Comparison of ENCODE assay signal across 8 mouse cellular contexts in the genomic region with DNA sequence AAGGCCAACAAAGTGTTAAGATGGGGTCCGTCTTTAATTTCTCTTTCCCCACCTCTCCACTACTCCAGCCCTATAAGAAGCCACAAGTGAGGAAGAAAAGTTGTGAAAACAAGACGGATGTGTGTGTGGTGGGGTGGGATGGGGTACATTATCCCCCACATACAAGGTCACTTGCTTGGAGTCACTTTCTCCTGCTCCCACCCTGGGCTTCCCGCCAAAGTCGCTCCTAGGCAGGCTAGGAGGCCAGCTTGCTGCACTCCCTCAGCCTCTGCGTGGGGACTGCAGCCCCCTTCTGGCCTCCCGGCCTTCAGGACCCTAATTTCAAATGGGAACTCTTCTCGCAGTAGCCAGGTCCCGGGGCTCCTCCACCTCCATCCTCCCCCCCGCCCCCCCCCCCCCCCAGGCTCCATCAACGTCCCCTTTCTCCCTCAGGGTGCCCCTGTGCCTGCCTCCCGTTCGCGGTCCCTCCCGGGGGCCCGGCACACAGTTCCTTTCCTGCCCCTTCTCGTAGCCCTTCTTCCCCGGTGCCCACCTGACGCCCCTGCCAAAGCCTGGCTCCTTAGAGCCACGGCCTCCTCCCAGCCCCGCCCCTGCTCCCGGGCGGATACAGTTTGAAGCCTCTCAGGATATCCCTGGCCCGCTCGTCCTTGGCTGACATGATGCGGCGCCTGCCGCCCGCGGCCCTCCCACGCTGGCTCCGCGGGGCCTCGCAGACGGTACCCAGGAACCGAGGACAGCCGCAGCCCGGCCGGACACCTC. TPM values are rescaled to one million over a fixed set of nuclear protein-coding genes. Genes with fewer than 3 reads are reported as not detected.
DNase-seq lines count a peak whose midpoint lies in the region; ATAC-seq and TF ChIP-seq lines count a peak whose summit lies in the region.

No protein-coding gene starts in this region.

- H3K4me3 ChIP-seq in neural tube, embryonic 11.5 days (ENCODE audit: low read depth, low read length): peak overlapping the region; percentile 71
- H3K4me3 ChIP-seq in embryonic facial prominence, embryonic 14.5 days (ENCODE audit: low read depth, low read length): peak overlapping the region; percentile 85
- H3K4me3 ChIP-seq in hindbrain, embryonic 15.5 days: peak overlapping the region; percentile 92
- peak overlapping the region; percentile 90 for H3K4me3 ChIP-seq in liver, embryonic 13.5 days (replicated peaks)
- H3K4me3 ChIP-seq in myocyte: peak overlapping the region; percentile 37

- no peak for TF ChIP-seq POLR2A in myocyte (IDR thresholded peaks at IDR 0.05; ENCODE audit: insufficient read length, low read depth)

- peak; percentile 83 for ATAC-seq in neural tube, embryonic 11.5 days (ENCODE audit: insufficient read depth, low FRiP score, low TSS enrichment)
- peak; percentile 81 for ATAC-seq in embryonic facial prominence, embryonic 14.5 days (ENCODE audit: low read depth)
- ATAC-seq in hindbrain, embryonic 15.5 days (ENCODE audit: low FRiP score, low read depth): peak; percentile 82
- ATAC-seq in liver, embryonic 13.5 days (ENCODE audit: low read depth): peak; percentile 71

- peak overlapping the region; percentile 73 for H3ac ChIP-seq in myocyte (ENCODE audit: control insufficient read depth, insufficient read length)

- 0 out of 2 replicates have a peak, but pooled peaks cover 2% of the 10 kb centered on the region for H3K4me1 ChIP-seq in neural tube, embryonic 11.5 days (ENCODE audit: control insufficient read depth, insufficient read depth, low read length)
- H3K4me1 ChIP-seq in embryonic facial prominence, embryonic 14.5 days (ENCODE audit: control insufficient read depth, insufficient read depth, low read length): peaks cover 10% of the 10 kb centered on the region
- peaks cover 15% of the 10 kb centered on the region for H3K4me1 ChIP-seq in hindbrain, embryonic 15.5 days (replicated peaks)
- peaks cover 27% of the 10 kb centered on the region for H3K4me1 ChIP-seq in liver, embryonic 13.5 days (replicated peaks)

- 3% methylated on average over 27 of the region's 38 CpGs for WGBS in neural tube, embryonic 11.5 days
- WGBS in embryonic facial prominence, embryonic 14.5 days: 1% methylated on average over 27 of the region's 38 CpGs
- 1% methylated on average over 36 of the region's 38 CpGs for WGBS in hindbrain, embryonic 15.5 days
- WGBS in liver, embryonic 13.5 days (ENCODE audit: insufficient replicate concordance): 2% methylated on average over 35 of the region's 38 CpGs

- no peaks in the 10 kb centered on the region for H3K27me3 ChIP-seq in neural tube, embryonic 11.5 days (ENCODE audit: control insufficient read depth, insufficient read depth, low read length)
- H3K27me3 ChIP-seq in embryonic facial prominence, embryonic 14.5 days (replicated peaks; ENCODE audit: control insufficient read depth, insufficient read depth, low read length): no peaks in the 10 kb centered on the region
- no peaks in the 10 kb centered on the region for H3K27me3 ChIP-seq in hindbrain, embryonic 15.5 days
- no peaks in the 10 kb centered on the region for H3K27me3 ChIP-seq in liver, embryonic 13.5 days
- no peaks in the 10 kb centered on the region for H3K27me3 ChIP-seq in myocyte (ENCODE audit: control insufficient read depth, insufficient read depth, insufficient read length)

- peak overlapping the region; percentile 77 for H3K9ac ChIP-seq in neural tube, embryonic 11.5 days (ENCODE audit: low read length)
- peak overlapping the region; percentile 82 for H3K9ac ChIP-seq in embryonic facial prominence, embryonic 14.5 days (ENCODE audit: low read depth, low read length)
- H3K9ac ChIP-seq in hindbrain, embryonic 15.5 days: peak overlapping the region; percentile 86
- H3K9ac ChIP-seq in liver, embryonic 13.5 days: peak overlapping the region; percentile 93

- peaks cover 16% of the 10 kb centered on the region for H3K79me2 ChIP-seq in myocyte (ENCODE audit: control insufficient read depth, insufficient read depth)

- peak; percentile 19 for DNase-seq in neural tube, embryonic 11.5 days (ENCODE audit: low spot score)
- no peak for DNase-seq in neural tube, embryonic 10.5 days (ENCODE audit: extremely low spot score, low spot score)
- DNase-seq in adrenal gland, adult 2 months: peak; percentile 15
- DNase-seq in embryonic facial prominence, embryonic 14.5 days (ENCODE audit: low spot score): peak; percentile 30
- no peak for DNase-seq in liver, embryonic 13.5 days
- DNase-seq in right cerebral cortex, adult 18-20 months: no peak

- H3K36me3 ChIP-seq in neural tube, embryonic 11.5 days (ENCODE audit: control insufficient read depth, insufficient read depth, low read length): no peaks in the 10 kb centered on the region
- no peaks in the 10 kb centered on the region for H3K36me3 ChIP-seq in embryonic facial prominence, embryonic 14.5 days (ENCODE audit: control insufficient read depth, insufficient read depth, low read length)
- H3K36me3 ChIP-seq in hindbrain, embryonic 15.5 days: no peaks in the 10 kb centered on the region
- 0 out of 2 replicates have a peak, but pooled peaks cover 5% of the 10 kb centered on the region for H3K36me3 ChIP-seq in liver, embryonic 13.5 days
- peaks cover 4% of the 10 kb centered on the region for H3K36me3 ChIP-seq in myocyte (ENCODE audit: control insufficient read depth, insufficient read depth)

- H3K4me2 ChIP-seq in neural tube, embryonic 11.5 days (ENCODE audit: low read depth): peak overlapping the region; percentile 73
- peak overlapping the region; percentile 87 for H3K4me2 ChIP-seq in embryonic facial prominence, embryonic 14.5 days (ENCODE audit: low read depth, low read length)
- peak overlapping the region; percentile 88 for H3K4me2 ChIP-seq in hindbrain, embryonic 15.5 days
- peak overlapping the region; percentile 90 for H3K4me2 ChIP-seq in liver, embryonic 13.5 days
- H3K4me2 ChIP-seq in myocyte (ENCODE audit: low read depth): peak overlapping the region; percentile 83

- no peaks in the 10 kb centered on the region for H3K9me3 ChIP-seq in neural tube, embryonic 11.5 days (ENCODE audit: control insufficient read depth, low read length)
- H3K9me3 ChIP-seq in embryonic facial prominence, embryonic 14.5 days (ENCODE audit: control insufficient read depth, low read length): no peaks in the 10 kb centered on the region
- no peaks in the 10 kb centered on the region for H3K9me3 ChIP-seq in hindbrain, embryonic 15.5 days
- H3K9me3 ChIP-seq in liver, embryonic 13.5 days (replicated peaks): no peaks in the 10 kb centered on the region

- H3K27ac ChIP-seq in neural tube, embryonic 11.5 days (ENCODE audit: low read depth, low read length): 0 out of 2 replicates have a peak overlapping the region, but pooled peaks have one; percentile 35
- peak overlapping the region; percentile 44; the same call in 1 of the 2 replicates for H3K27ac ChIP-seq in embryonic facial prominence, embryonic 14.5 days (replicated peaks; ENCODE audit: low read depth, low read length)
- peak overlapping the region; percentile 82 for H3K27ac ChIP-seq in hindbrain, embryonic 15.5 days (replicated peaks)
- H3K27ac ChIP-seq in liver, embryonic 13.5 days: peak overlapping the region; percentile 66

TF ChIP-seq in myocyte, 11 proteins besides CTCF, POLR2A, EP300 and RAD21:
- TF ChIP-seq MAX (IDR thresholded peaks at IDR 0.05; ENCODE audit: low read depth) (no peak), POLR2AphosphoS2 (IDR thresholded peaks at IDR 0.05; ENCODE audit: insufficient read length, low read depth) (no peak), CEBPB (IDR thresholded peaks at IDR 0.05; ENCODE audit: insufficient read depth, poor library complexity, severe bottlenecking) (no peak), MYOD1 (IDR thresholded peaks at IDR 0.05; ENCODE audit: control insufficient read depth in 1 of 3, insufficient read length in 2 of 3, low read depth in 2 of 3) (no peak), USF1 (IDR thresholded peaks at IDR 0.05; ENCODE audit: low read depth) (no peak), TCF3 (IDR thresholded peaks at IDR 0.05; ENCODE audit: insufficient read length, low read depth) (no peak), TCF12 (IDR thresholded peaks at IDR 0.05; ENCODE audit: insufficient read depth, poor library complexity, severe bottlenecking) (no peak)

RNA-seq across cellular contexts. Expression of a gene that starts 0.6 kb away (rescaled TPM):
- 77.9 and 83.2 TPM in 2 replicates for polyA plus RNA-seq in neural tube, embryonic 11.5 days (2014; fragmentation: Nextera tagmentation; extraction: Ambion mirVana)
- 10 to 100 TPM; 29.3 to 39.5 TPM for total RNA-seq in adrenal gland, adult 2 months (2021)
- polyA plus RNA-seq in adrenal gland, adult 2 months (2012; rRNA removed): 10.2 and 12.8 TPM in 2 replicates
- polyA plus RNA-seq in embryonic facial prominence, embryonic 14.5 days (2014; fragmentation: Nextera tagmentation; extraction: Ambion mirVana): 55.8 and 59.2 TPM in 2 replicates
- 115 and 122 TPM in 2 replicates for polyA plus RNA-seq in hindbrain, embryonic 15.5 days (2015; fragmentation: Nextera tagmentation; extraction: Ambion mirVana)
- polyA plus RNA-seq in liver, embryonic 13.5 days (2015; fragmentation: Nextera tagmentation; extraction: Ambion mirVana): 31.5 and 35.7 TPM in 2 replicates
- 50.0 TPM for polyA plus RNA-seq in myocyte (2012; fragmentation: generic; extraction: Trizol)

RNA-seq across cellular contexts. Expression of a gene that starts 0.8 kb away (rescaled TPM):
- 63.7 and 65.4 TPM in 2 replicates for polyA plus RNA-seq in neural tube, embryonic 11.5 days (2014; fragmentation: Nextera tagmentation; extraction: Ambion mirVana)
- 10 to 100 TPM in 1 of 2 experiments, 1 to 10 TPM in 1; 9.8 to 10.2 TPM for total RNA-seq in adrenal gland, adult 2 months (2021)
- polyA plus RNA-seq in adrenal gland, adult 2 months (2012; rRNA removed): 15.8 and 18.0 TPM in 2 replicates
- polyA plus RNA-seq in embryonic facial prominence, embryonic 14.5 days (2014; fragmentation: Nextera tagmentation; extraction: Ambion mirVana): 31.3 and 34.9 TPM in 2 replicates
- 56.5 and 63.9 TPM in 2 replicates for polyA plus RNA-seq in hindbrain, embryonic 15.5 days (2015; fragmentation: Nextera tagmentation; extraction: Ambion mirVana)
- polyA plus RNA-seq in liver, embryonic 13.5 days (2015; fragmentation: Nextera tagmentation; extraction: Ambion mirVana): 16.7 and 18.5 TPM in 2 replicates
- polyA plus RNA-seq in myocyte (2012; fragmentation: generic; extraction: Trizol): 20.4 TPM

RNA-seq across cellular contexts. Expression of a gene that starts 55.3 kb away (rescaled TPM):
- polyA plus RNA-seq in neural tube, embryonic 11.5 days (2014; fragmentation: Nextera tagmentation; extraction: Ambion mirVana): 2,926 and 3,268 TPM in 2 replicates
- 100 to 1,000 TPM; 538 to 582 TPM for total RNA-seq in adrenal gland, adult 2 months (2021)
- 728 and 947 TPM in 2 replicates for polyA plus RNA-seq in adrenal gland, adult 2 months (2012; rRNA removed)
- 1,814 and 2,055 TPM in 2 replicates for polyA plus RNA-seq in embryonic facial prominence, embryonic 14.5 days (2014; fragmentation: Nextera tagmentation; extraction: Ambion mirVana)
- polyA plus RNA-seq in hindbrain, embryonic 15.5 days (2015; fragmentation: Nextera tagmentation; extraction: Ambion mirVana): 1,392 and 1,427 TPM in 2 replicates
- polyA plus RNA-seq in liver, embryonic 13.5 days (2015; fragmentation: Nextera tagmentation; extraction: Ambion mirVana): 1,483 and 1,688 TPM in 2 replicates
- 593 TPM for polyA plus RNA-seq in myocyte (2012; fragmentation: generic; extraction: Trizol)

Comparison
In these comparisons a context has a peak if more than half of its experiments do, and no peak if none do; other contexts are left out.
1. DNase-seq: peak in neural tube, embryonic 11.5 days (single experiment), adrenal gland, adult 2 months (single experiment) and embryonic facial prominence, embryonic 14.5 days (single experiment); none in neural tube, embryonic 10.5 days (single experiment), liver, embryonic 13.5 days (single experiment) and right cerebral cortex, adult 18-20 months (single experiment).
2. H3K4me3 ChIP-seq: peak in every context shown above with its lines; median percentile 92 in hindbrain, embryonic 15.5 days; 90 in liver, embryonic 13.5 days; 85 in embryonic facial prominence, embryonic 14.5 days; 71 in neural tube, embryonic 11.5 days; 37 in myocyte.
3. Peak in every context shown above with its lines, with median percentiles within 50 percentile points of each other: ATAC-seq, H3K27ac ChIP-seq, H3K4me2 ChIP-seq and H3K9ac ChIP-seq.